Mouse (Mus musculus) MEL (cell line): Measurements from ENCODE around the gene Mark4. TPM values are rescaled to one million over a fixed set of nuclear protein-coding genes. Genes with fewer than 3 reads are reported as not detected.

Experiments used
- DNase-seq: peaks from one replicate; pipeline ENCODE4 v3.0.0; 2011; ENCODE audit warnings: low read depth, low spot score
- H3K27ac ChIP-seq: 2 replicates; pipeline ENCODE4 v1.5.1; 2012; ENCODE audit warnings: low read depth, mild to moderate bottlenecking, control low read depth, low read length, moderate library complexity; ENCODE audit not compliant: control insufficient read depth
- H3K27me3 ChIP-seq, 2 experiments: fragments of 150-350 bp in 1 of 2; sonication (generic) in 1 of 2; 2 replicates each; pipeline ENCODE4 v1.6.1; 2012; ENCODE audit warnings: low read length in 2 of 2, mild to moderate bottlenecking in 2 of 2, improper control_type of control experiment in 1 of 2, moderate library complexity in 1 of 2; ENCODE audit not compliant: insufficient read depth in 2 of 2, control insufficient read depth in 1 of 2
- H3K36me3 ChIP-seq, 2 experiments: 2 replicates each; pipeline ENCODE4 v1.6.1; 2012 to 2014; ENCODE audit warnings: low read length in 2 of 2, improper control_type of control experiment in 1 of 2, inconsistent platforms in 1 of 2, mild to moderate bottlenecking in 1 of 2; ENCODE audit not compliant: insufficient read depth in 2 of 2, control insufficient read depth in 1 of 2
- H3K4me1 ChIP-seq, 2 experiments: fragments of 150-350 bp in 1 of 2; sonication (generic) in 1 of 2; 2 replicates each; pipeline ENCODE4 v1.6.1; 2012; ENCODE audit warnings: low read length in 2 of 2, improper control_type of control experiment in 1 of 2, mild to moderate bottlenecking in 1 of 2; ENCODE audit not compliant: insufficient read depth in 2 of 2, control insufficient read depth in 1 of 2
- H3K4me3 ChIP-seq, 2 experiments: fragments of 150-350 bp in 1 of 2; sonication (generic) in 1 of 2; 2 replicates each; pipeline ENCODE4 v1.5.1; 2012; ENCODE audit warnings: low read depth in 2 of 2, low read length in 2 of 2, mild to moderate bottlenecking in 2 of 2, moderate library complexity in 2 of 2, control low read depth in 1 of 2, improper control_type of control experiment in 1 of 2; ENCODE audit not compliant: control insufficient read depth in 1 of 2, insufficient read depth in 1 of 2
- H3K79me2 ChIP-seq: 2 replicates; pipeline ENCODE4 v1.6.1; 2012; ENCODE audit warnings: mild to moderate bottlenecking, low read length, moderate library complexity; ENCODE audit not compliant: control insufficient read depth, poor library complexity, insufficient read depth
- H3K9ac ChIP-seq: 2 replicates; pipeline ENCODE4 v1.6.1; 2012; ENCODE audit warnings: low read depth, mild to moderate bottlenecking, control low read depth, low read length, moderate library complexity; ENCODE audit not compliant: control insufficient read depth, poor library complexity, severe bottlenecking
- H3K9me3 ChIP-seq: fragments of 150-350 bp; sonication (generic); replicated peaks from 2 replicates; pipeline ENCODE4 v1.6.1; 2012; ENCODE audit warnings: mild to moderate bottlenecking, low read length, improper control_type of control experiment, moderate library complexity; ENCODE audit not compliant: insufficient read depth
- BHLHE40 ChIP-seq: IDR thresholded peaks from 2 replicates; pipeline ENCODE4 v1.6.1; 2012; ENCODE audit warnings: low read depth, mild to moderate bottlenecking, inconsistent platforms, low read length, improper control_type of control experiment, borderline replicate concordance
- CHD1 ChIP-seq: IDR thresholded peaks from 2 replicates; pipeline ENCODE4 v1.6.1; 2012; ENCODE audit warnings: low read depth, mild to moderate bottlenecking, inconsistent platforms, low read length, improper control_type of control experiment
- CTCF ChIP-seq, 3 experiments: IDR thresholded peaks in 2 of 3; conservative IDR thresholded peaks in 1 of 3; 2 replicates each; pipeline ENCODE4 v1.5.1; 2011 to 2012; ENCODE audit warnings: low read length in 3 of 3, low read depth in 2 of 3, mild to moderate bottlenecking in 2 of 3, improper control_type of control experiment in 1 of 3, inconsistent platforms in 1 of 3, mixed read lengths in 1 of 3, moderate library complexity in 1 of 3; ENCODE audit not compliant: control insufficient read depth in 1 of 3, insufficient read depth in 1 of 3, poor library complexity in 1 of 3, severe bottlenecking in 1 of 3
- E2F4 ChIP-seq: IDR thresholded peaks from 2 replicates; pipeline ENCODE4 v1.6.1; 2011; ENCODE audit warnings: low read depth, low read length, improper control_type of control experiment, borderline replicate concordance
- ETS1 ChIP-seq: IDR thresholded peaks from 2 replicates; pipeline ENCODE4 v1.6.1; 2012; ENCODE audit warnings: low read depth, mild to moderate bottlenecking, inconsistent platforms, low read length, improper control_type of control experiment, moderate library complexity
- GABPA ChIP-seq: IDR thresholded peaks from 2 replicates; pipeline ENCODE4 v1.6.1; 2012; ENCODE audit warnings: low read depth, mild to moderate bottlenecking, inconsistent platforms, low read length, improper control_type of control experiment, moderate library complexity
- GATA1 ChIP-seq: IDR thresholded peaks from 2 replicates; pipeline ENCODE4 v1.6.1; 2011; ENCODE audit warnings: low read depth, low read length, improper control_type of control experiment
- HCFC1 ChIP-seq: IDR thresholded peaks from 2 replicates; pipeline ENCODE4 v1.6.1; 2012; ENCODE audit warnings: low read depth, mild to moderate bottlenecking, inconsistent platforms, low read length, improper control_type of control experiment, moderate library complexity
- JUND ChIP-seq: IDR thresholded peaks from 2 replicates; pipeline ENCODE4 v1.6.1; 2011; ENCODE audit warnings: low read depth, mild to moderate bottlenecking, improper control_type of control experiment, low read length
- MAX ChIP-seq: IDR thresholded peaks from 2 replicates; pipeline ENCODE4 v1.6.1; 2011; ENCODE audit warnings: low read length, improper control_type of control experiment
- MEF2A ChIP-seq: IDR thresholded peaks from 2 replicates; pipeline ENCODE4 v1.6.1; 2014; ENCODE audit warnings: low read depth, mild to moderate bottlenecking, inconsistent platforms, low read length, improper control_type of control experiment; ENCODE audit not compliant: poor library complexity, insufficient replicate concordance, severe bottlenecking; ENCODE audit errors: extremely low read depth
- MXI1 ChIP-seq: IDR thresholded peaks from 2 replicates; pipeline ENCODE4 v1.6.1; 2011; ENCODE audit warnings: mild to moderate bottlenecking, low read depth, low read length, improper control_type of control experiment
- MYB ChIP-seq: IDR thresholded peaks from 2 replicates; pipeline ENCODE4 v1.6.1; 2011; ENCODE audit warnings: mild to moderate bottlenecking, low read depth, low read length, improper control_type of control experiment
- MYC ChIP-seq: IDR thresholded peaks from 2 replicates; pipeline ENCODE4 v1.6.1; 2011; ENCODE audit warnings: low read depth, mild to moderate bottlenecking, low read length, improper control_type of control experiment, moderate library complexity
- NELFE ChIP-seq: IDR thresholded peaks from 2 replicates; pipeline ENCODE4 v1.6.1; 2011; ENCODE audit warnings: low read depth, low read length, improper control_type of control experiment
- POLR2A ChIP-seq, 2 experiments: IDR thresholded peaks; 2 replicates each; pipeline ENCODE4 v1.6.1; 2011 to 2012; ENCODE audit warnings: low read length in 2 of 2, mild to moderate bottlenecking in 2 of 2, control low read depth in 1 of 2, improper control_type of control experiment in 1 of 2, low read depth in 1 of 2, moderate library complexity in 1 of 2; ENCODE audit not compliant: control insufficient read depth in 1 of 2, insufficient read depth in 1 of 2, poor library complexity in 1 of 2
- POLR2AphosphoS2 ChIP-seq: IDR thresholded peaks from 2 replicates; pipeline ENCODE4 v1.6.1; 2011; ENCODE audit warnings: low read length, improper control_type of control experiment
- POLR2AphosphoS5 ChIP-seq: IDR thresholded peaks from 2 replicates; pipeline ENCODE4 v1.6.1; 2012; ENCODE audit warnings: low read depth, borderline replicate concordance, mild to moderate bottlenecking, inconsistent platforms, low read length, moderate library complexity, mixed read lengths
- RAD21 ChIP-seq: IDR thresholded peaks from 2 replicates; pipeline ENCODE4 v1.6.1; 2011; ENCODE audit warnings: mild to moderate bottlenecking, low read depth, low read length, improper control_type of control experiment
- RCOR1 ChIP-seq: IDR thresholded peaks from 2 replicates; pipeline ENCODE4 v1.6.1; 2012; ENCODE audit warnings: low read depth, mild to moderate bottlenecking, inconsistent platforms, low read length, improper control_type of control experiment
- SIN3A ChIP-seq: IDR thresholded peaks from 2 replicates; pipeline ENCODE4 v1.6.1; 2012; ENCODE audit warnings: low read length, improper control_type of control experiment, inconsistent platforms
- SMC3 ChIP-seq: IDR thresholded peaks from 2 replicates; pipeline ENCODE4 v1.6.1; 2011; ENCODE audit warnings: low read depth, low read length, improper control_type of control experiment
- TAL1 ChIP-seq: IDR thresholded peaks from 2 replicates; pipeline ENCODE4 v1.6.1; 2012; ENCODE audit warnings: mild to moderate bottlenecking, inconsistent platforms, low read length, moderate library complexity, mixed read lengths
- TBP ChIP-seq: IDR thresholded peaks from 2 replicates; pipeline ENCODE4 v1.8.0; 2011; ENCODE audit warnings: low read depth, low read length, improper control_type of control experiment
- TCF12 ChIP-seq: IDR thresholded peaks from 2 replicates; pipeline ENCODE4 v1.6.1; 2014; ENCODE audit warnings: low read depth, mild to moderate bottlenecking, inconsistent platforms, low read length, improper control_type of control experiment, moderate library complexity
- UBTF ChIP-seq: IDR thresholded peaks from 2 replicates; pipeline ENCODE4 v1.6.1; 2012; ENCODE audit warnings: low read depth, mild to moderate bottlenecking, inconsistent platforms, low read length, improper control_type of control experiment, moderate library complexity, borderline replicate concordance; ENCODE audit not compliant: insufficient read depth
- USF1 ChIP-seq: IDR thresholded peaks from 2 replicates; pipeline ENCODE4 v1.6.1; 2014; ENCODE audit warnings: low read depth, mild to moderate bottlenecking, inconsistent platforms, low read length, improper control_type of control experiment, moderate library complexity
- ZC3H11A ChIP-seq: IDR thresholded peaks from 2 replicates; pipeline ENCODE4 v1.6.1; 2012; ENCODE audit warnings: low read depth, mild to moderate bottlenecking, inconsistent platforms, low read length, improper control_type of control experiment
- ZKSCAN1 ChIP-seq: IDR thresholded peaks from 2 replicates; pipeline ENCODE4 v1.6.1; 2012; ENCODE audit warnings: low read depth, mild to moderate bottlenecking, inconsistent platforms, low read length, improper control_type of control experiment, moderate library complexity
- ZMIZ1 ChIP-seq: IDR thresholded peaks from 2 replicates; pipeline ENCODE4 v1.6.1; 2012; ENCODE audit warnings: low read depth, mild to moderate bottlenecking, inconsistent platforms, low read length, improper control_type of control experiment, moderate library complexity
- ZNF384 ChIP-seq: IDR thresholded peaks from 2 replicates; pipeline ENCODE4 v1.6.1; 2012; ENCODE audit warnings: low read depth, mild to moderate bottlenecking, inconsistent platforms, low read length, improper control_type of control experiment
- polyA plus RNA-seq, 2 experiments: library from polyadenylated mRNA; stranded (reverse) in 1 of 2; unstranded in 1 of 2; fragments of >175 nt in 1 of 2; fragments of >200 nt in 1 of 2; gene quantifications; 2 replicates each; pipeline versions ENCODE4 v1.2.1 to v1.2.4; 2012; ENCODE audit warnings: low replicate concordance in 2 of 2, low read depth in 1 of 2; ENCODE audit not compliant: insufficient read length in 2 of 2, insufficient read depth in 1 of 2, missing spikeins in 1 of 2
- total RNA-seq: library from RNA; depleted of rRNA; stranded (reverse); fragments of 300-350 nt; gene quantifications from 2 replicates; pipeline ENCODE4 v1.2.3, GENCODE M21; 2012

The Mark4 gene
- total and polyA plus RNA-seq, 3 experiments = 4.7 to 18.5 TPM; not detected in 1

- no peak for TF ChIP-seq UBTF
- TF ChIP-seq BHLHE40 = no peak
- no peak for TF ChIP-seq POLR2AphosphoS2
- no peak for TF ChIP-seq RAD21
- no peak for TF ChIP-seq MYB
- peak; percentile 25; the same call in 1 of the 2 replicates for TF ChIP-seq MAX
- TF ChIP-seq CHD1 = no peak; the same call in 1 of the 2 replicates
- no peak for TF ChIP-seq MYC
- TF ChIP-seq ZMIZ1 = no peak
- TF ChIP-seq ZNF384 = no peak
- no peak for TF ChIP-seq ETS1
- TF ChIP-seq HCFC1 = no peak; the same call in 1 of the 2 replicates
- TF ChIP-seq POLR2A (IDR thresholded peaks at IDR 0.05; ENCODE audit: control insufficient read depth in 1 of 2, insufficient read depth in 1 of 2, low read depth in 1 of 2, low read length in 2 of 2, poor library complexity in 1 of 2) = peak in 1 of 2 experiments; percentile 71; a peak in 3 of 4 replicates
Observed at GRCm38 (mm10) chr7:19506969-19507611, 48.5 kb upstream of the Mark4 start (continued).

GRCm38 (mm10) chr7:19506326-19506725, 47.7 kb upstream of the Mark4 start:
- peak overlapping the region; percentile 86 to 94 for H3K4me3 ChIP-seq
- H3K9me3 ChIP-seq = no peaks in the 10 kb centered on the region
- H3K79me2 ChIP-seq = peaks cover 21% of the 10 kb centered on the region
- peak overlapping the region; percentile 95 for H3K9ac ChIP-seq
- peaks cover 0 to 8% of the 10 kb centered on the region in 2 experiments; a peak in 2 of 4 replicates for H3K4me1 ChIP-seq
- H3K36me3 ChIP-seq = peaks cover 0 to 6% of the 10 kb centered on the region in 2 experiments; a peak in 2 of 4 replicates
- TF ChIP-seq TBP (no peak), ZKSCAN1 (no peak), USF1 (no peak), NELFE (no peak), ZNF384 (no peak), MXI1 (0 out of 2 replicates have a peak, but pooled peaks have one; percentile 38), POLR2AphosphoS5 (no peak), SMC3 (peak; percentile 88), GABPA (no peak), GATA1 (no peak), HCFC1 (peak; percentile 58), POLR2A (IDR thresholded peaks at IDR 0.05; ENCODE audit: control insufficient read depth in 1 of 2, insufficient read depth in 1 of 2, low read depth in 1 of 2, low read length in 2 of 2, poor library complexity in 1 of 2) (no peak), MEF2A (no peak), CHD1 (no peak; the same call in 1 of the 2 replicates), CTCF (IDR thresholded peaks at IDR 0.05 in 2 of 3, conservative IDR thresholded peaks at IDR 0.05 in 1 of 3; ENCODE audit: control insufficient read depth in 1 of 3, insufficient read depth in 1 of 3, low read depth in 2 of 3, low read length in 3 of 3, poor library complexity in 1 of 3, severe bottlenecking in 1 of 3) (peak; percentile 56 to 90 (median 70)), RCOR1 (no peak), TCF12 (no peak), UBTF (no peak), E2F4 (no peak), TAL1 (no peak), SIN3A (peak; percentile 64; the same call in 1 of the 2 replicates), POLR2AphosphoS2 (no peak), ZC3H11A (peak; percentile 54), ZMIZ1 (no peak), MAX (no peak), MYB (no peak), JUND (no peak), RAD21 (peak; percentile 47), BHLHE40 (no peak)
- no peaks in the 10 kb centered on the region for H3K27me3 ChIP-seq
- DNase-seq = peak; percentile 87
- H3K27ac ChIP-seq = peak overlapping the region; percentile 29
